Mouse (Mus musculus) layer of hippocampus, adult 11-12 months (tissue): ENCODE results near the gene Osbpl7.

Experiments
- DNase-seq: peaks from one replicate; pipeline ENCODE4 v3.0.0; 2022; ENCODE audit warnings: low spot score

Osbpl7 gene

DNA sequence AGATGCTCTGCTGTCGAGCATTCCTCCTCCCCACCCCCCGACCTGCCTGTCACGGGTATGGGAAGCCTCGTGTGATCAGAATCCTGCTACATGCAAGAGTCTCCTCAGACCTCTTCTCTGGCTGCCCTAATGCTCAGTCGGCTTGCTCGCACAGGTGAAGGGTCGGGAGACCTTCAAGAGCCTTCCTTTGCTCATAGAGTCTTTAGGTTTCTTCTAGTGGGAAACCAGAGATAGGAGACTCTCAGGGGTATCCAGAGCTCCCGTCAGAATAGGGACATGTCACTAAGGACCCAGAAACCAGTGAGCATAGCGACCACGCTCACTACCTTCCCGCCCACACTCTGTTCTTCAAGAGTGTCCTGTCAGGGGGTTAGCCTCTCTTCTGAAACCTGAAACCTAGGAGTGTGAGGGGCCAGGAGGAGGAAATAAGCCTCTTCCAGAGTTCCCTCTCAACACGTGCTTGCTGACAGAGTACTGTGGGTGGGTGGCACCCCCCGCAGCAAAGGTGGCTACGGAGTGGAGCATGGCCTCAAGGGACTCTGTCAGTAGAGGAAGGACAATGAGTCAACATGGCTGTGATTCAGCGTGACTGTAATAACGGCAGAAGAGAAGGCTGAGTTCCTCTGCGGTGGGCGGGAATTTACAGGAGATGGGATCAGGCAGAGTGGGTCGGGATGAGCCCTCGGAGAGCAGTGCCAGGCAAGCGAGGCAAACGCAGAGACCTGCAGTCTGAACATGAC, 33.1 kb downstream of the Osbpl7 start:
- peak; percentile 31 for DNase-seq

DNA sequence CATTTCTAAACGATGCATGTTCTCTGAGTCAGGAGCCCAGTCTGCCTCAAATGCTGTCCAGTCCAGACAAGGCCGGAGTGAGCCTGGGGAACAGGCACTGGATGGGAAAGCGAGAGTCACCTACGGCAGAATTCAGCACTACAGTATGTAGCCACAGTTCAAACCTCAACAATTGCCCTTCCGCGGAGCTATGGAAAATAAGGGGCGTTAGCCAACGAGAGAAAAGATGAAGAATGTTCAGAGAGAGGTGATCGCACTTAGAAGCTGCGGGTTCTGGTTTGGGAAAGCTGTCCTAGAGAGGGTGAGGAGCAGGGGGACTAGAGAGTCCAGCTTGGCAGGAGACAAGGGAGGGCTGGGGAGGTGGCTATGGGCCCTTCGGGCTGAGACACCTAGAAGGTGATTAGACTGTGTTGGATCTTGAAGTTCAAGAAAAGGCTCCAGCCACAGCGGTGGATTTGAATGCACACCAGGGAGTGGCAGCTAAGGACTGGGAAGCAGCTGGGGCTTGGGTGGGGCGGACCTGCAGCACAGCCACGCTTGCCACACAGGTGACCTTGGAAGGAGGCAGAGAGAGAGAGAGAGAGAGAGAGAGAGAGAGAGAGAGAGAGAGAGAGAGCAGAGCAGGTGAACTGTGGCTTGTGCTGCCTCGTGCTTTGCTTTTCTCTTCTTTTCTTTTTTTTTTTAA, 34.5 kb downstream of the Osbpl7 start:
- DNase-seq: no peak

DNA sequence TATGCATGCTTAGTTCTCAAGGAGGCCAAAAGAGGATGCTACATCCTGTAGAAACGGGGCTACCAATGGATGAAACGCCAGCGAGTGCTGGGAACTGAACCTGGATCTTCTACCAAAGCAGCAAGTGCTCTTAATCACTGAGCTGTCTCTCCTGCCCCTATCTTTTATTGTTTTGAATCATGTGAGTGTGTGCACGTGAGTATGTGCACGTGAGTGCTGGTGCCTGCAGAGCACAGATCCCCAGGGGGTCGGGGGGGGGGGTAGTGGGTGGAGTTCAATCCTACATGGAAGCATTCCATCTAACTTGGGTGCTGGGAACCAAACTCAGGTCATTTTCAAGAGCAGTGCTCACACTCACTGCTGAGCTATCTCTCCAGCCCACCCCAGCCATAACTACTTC, 35.9 kb downstream of the Osbpl7 start:
- DNase-seq: no peak

DNA sequence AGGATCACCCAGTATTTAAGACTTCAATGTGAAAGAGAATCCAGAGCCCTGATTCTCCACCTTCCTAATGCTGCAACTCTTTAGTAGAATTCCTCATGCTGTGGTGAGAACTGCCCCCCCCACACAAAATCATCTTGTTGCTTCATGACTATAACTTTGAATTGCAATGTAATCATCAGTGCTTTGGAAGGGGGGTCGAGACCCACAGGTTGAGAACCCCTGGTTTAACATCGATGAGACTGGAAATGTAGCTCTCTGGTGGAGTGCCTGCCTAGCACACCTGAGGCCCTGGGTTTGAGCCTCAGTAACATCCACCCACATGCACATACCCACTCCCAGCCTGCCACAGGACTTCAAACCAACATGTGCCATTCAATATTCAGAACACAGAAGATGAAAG, 44.2 kb downstream of the Osbpl7 start:
- DNase-seq: no peak

DNA sequence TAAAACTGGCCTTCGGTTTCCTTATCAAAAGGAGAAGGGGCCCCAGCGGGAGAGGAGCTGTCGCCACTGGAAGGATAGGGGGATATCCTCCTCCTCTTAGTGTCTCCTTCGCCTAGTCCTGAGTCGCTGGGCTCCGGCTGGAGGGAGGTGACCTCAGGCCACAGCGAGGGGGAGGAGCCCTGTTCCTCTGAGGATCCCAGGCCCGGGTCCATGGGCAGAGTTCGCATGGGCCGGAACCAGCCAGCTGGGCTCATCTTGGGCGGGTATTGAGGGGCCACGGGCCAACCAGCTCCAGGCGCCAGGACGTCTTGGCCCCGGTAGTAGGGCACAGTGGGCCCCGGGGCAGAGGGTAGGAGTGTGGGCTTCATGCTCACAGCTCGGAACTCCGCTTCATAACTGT, 48.4 kb downstream of the Osbpl7 start:
- DNase-seq: no peak

DNA sequence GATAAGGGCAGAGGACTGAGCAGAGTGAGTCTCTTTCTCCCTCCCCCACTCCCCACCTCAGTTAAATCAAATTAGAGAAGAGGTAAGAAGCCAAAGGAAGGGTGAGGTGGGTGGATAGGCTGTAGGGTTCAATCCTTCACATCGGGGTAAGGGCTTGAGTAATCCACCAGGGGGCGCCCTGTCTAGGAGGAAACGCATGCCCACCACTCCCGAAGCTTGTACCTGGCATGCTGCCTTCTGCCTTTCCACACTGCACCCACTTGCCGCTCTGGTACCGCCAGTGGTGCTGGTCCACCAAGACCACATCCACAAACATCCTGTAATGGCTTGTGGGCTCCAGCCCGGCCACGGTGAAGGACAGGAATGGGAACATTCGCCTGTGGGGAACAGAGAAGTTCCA, 51.3 kb downstream of the Osbpl7 start:
- DNase-seq: peak; percentile 57

DNA sequence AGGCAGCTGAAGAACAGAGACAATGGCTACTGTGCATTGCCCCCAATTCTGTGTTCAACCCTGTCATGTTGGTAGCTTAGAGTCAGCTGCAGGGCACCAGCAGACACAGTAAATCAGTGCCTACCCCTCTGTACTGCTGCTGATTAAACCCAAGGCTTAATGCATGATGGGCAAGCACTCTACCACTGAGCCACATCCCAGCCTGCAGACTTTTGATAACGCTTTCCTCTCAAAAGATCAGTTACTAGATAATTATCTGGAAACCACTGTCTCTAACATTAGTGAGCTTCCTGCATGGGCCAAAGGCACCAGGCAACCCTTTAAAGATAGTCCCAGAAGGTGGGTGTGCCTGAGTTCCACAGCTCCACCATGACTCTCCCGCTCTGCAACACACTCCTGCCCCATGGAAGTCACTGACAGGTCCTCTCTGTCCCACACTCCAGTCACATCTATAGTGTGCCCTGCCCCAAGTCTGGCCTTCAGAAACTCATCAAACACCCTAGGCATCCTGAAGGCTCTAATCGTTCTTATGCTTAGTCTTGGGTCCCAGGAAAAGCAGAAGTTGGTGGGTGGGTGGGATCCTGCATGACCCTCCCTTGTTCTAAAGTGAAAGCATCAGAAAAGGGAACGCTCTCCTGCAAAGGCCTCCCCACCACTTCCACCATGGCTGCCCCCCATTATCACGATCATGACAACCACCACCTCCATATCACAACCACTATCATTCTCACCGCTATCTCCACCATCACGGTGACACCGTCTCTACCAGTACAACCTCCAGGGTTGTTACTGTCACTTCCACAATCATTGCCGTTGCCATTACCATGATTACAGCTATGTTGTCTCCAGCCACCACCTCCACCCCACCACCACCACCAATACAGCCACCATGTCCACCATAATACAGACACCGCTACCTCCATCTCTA, 53.0 kb downstream of the Osbpl7 start:
- no peak for DNase-seq

DNA sequence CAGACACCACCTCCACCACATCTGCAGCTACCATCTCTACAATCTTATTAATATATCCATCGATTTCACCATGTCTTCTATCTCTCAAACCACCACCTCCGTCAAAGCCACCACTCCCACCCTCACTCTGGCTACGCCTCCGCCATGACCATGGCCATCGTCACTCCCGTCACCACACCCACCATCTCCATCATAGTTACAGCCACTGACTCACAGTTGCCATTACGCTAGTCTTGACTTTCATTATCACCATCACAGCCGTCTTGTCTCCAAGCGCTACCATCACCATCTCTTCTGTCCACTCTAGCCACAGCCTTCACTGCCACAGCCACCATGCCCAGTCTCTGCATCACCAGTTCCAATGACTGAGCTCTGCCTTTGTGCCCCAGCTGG, 53.7 kb downstream of the Osbpl7 start:
- DNase-seq: no peak

DNA sequence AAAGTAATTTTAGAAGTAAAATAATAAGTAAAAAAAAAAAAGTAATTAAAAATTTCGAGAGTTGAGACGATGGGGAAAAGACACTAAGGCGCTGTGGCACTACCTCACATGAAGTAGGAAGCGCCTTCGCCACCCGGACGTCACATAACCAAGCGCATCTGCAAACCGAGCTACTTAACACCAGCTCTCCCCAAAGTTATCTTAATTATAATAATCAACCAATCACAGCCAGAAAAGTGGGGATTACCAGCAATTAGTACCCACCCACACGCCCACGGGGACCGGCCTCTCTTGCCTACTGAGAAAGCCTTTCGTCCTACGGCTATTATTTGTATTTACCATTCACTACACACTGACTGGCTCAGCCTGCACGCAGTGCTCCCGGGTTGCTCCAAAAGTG, 58.5 kb downstream of the Osbpl7 start:
- no peak for DNase-seq

DNA sequence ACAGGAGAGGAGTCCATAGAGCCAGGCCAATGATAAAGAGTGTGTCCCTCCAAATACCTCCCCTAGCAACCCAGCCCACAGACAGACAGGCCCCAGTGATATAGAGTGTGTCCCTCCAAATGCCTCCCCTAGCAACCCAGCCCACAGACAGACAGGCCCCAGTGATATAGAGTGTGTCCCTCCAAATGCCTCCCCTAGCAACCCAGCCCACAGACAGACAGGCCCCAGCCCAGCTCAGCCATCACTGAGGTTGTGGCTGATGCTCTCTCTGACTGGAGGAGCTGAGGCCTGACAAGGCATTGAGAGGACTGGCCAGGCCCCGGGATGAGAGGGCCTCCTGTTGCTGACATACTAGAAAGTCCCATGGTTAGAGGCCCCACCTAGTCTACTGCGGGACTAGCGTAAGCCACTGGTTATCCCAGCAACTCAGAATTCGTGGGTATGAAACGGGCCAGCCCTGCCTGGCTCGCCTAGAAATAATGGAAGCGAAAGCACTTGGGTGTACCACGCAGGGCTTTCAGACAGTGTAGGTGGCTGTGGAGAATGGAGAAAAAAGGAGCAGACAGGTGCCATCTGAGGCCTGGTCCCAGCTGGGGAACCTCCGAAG, 62.2 kb downstream of the Osbpl7 start:
- no peak for DNase-seq

DNA sequence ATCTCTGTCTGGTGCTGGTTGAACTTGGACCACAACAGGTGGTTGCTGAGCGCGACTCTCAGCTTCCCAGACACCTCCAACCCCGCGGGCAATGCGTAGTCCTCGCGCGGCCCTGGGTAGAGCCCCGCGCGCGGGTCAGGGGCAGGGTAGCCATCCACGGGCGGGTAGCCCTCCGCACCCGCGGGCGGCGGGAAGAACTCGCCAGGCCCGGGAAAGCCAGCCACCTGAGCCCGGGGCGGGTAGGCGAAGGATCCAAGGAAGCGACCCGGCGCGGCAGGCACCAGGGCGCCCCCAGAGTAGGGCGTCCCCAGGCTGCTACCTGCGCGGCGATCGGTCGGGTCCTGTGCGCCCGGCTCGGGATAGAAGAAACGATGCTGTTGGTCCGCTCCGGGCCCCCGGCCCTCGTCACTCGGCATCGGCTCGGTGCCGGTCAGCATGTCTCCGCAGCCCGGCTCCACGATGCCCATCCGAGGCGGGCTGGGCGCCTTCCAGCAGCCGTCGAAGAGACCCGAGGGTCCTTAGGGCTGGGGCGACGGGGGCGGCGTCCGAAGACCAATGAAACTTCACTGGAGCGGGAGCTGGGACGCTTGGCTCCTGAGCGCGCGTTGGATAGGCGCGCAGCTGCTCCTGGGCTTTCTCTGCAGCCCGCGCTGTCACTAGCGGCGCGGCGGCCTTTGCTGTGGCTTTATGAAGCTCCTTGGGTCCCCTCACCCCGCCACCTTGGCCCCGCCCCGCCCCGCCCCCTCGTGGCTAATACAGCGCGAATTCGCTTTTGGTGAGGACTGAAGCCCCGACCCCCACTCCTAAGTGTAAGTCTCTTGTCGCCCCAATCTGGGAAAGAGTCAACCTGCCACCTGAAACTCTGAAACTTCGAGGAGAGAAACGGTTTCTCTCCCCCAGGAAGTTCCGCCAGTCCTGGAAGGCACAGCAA, 64.5 kb downstream of the Osbpl7 start, which contains the start of gene Tbx21:
Tbx21 (minus strand) TSS at position 661 of the 931 bp plus-strand sequence.
- DNase-seq: no peak

DNA sequence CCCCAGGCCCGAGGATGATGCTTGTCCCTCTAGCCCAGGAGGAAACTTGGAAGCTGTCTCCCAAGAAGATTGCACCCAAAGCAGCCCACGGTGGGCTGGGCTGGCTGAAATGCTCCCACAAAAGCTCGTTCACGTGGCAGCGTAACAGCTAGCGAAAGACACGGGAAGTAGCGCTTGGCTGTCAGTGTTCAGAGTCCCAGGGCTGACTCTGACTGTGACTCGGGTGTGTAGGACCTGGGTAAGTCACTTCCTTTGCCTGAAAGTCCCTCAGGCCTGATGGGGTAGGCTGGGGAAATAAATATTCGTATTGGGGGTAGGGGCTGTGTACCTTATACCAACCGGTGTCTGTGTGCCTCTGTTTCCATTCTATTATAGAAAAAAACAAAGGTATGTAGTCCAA, 65.4 kb downstream of the Osbpl7 start:
- DNase-seq: no peak
